Mouse (Mus musculus) heart, embryonic 12.5 days (tissue): ENCODE measurements around the gene Grn. TPM values are rescaled to one million over a fixed set of nuclear protein-coding genes. Genes with fewer than 3 reads are reported as not detected.

Experiments
- ATAC-seq: fragments of 200-750 bp; cut with Nextera tagmentation; 2 replicates; pipeline ENCODE4 v1.8.0; 2017; ENCODE audit warnings: moderate TSS enrichment, moderate library complexity; ENCODE audit not compliant: insufficient number of reproducible peaks, low FRiP score
- H3K27ac ChIP-seq: fragments of 300-500 bp; sonication (generic); 2 replicates; pipeline ENCODE4 v1.5.1; 2016; ENCODE audit warnings: mild to moderate bottlenecking, moderate library complexity; ENCODE audit not compliant: poor library complexity, severe bottlenecking
- H3K27me3 ChIP-seq: fragments of 300-500 bp; sonication (generic); replicated peaks from 2 replicates; pipeline ENCODE4 v1.6.1; 2016; ENCODE audit warnings: mild to moderate bottlenecking, moderate library complexity
- H3K36me3 ChIP-seq: fragments of 300-500 bp; sonication (generic); 2 replicates; pipeline ENCODE4 v1.6.1; 2016; ENCODE audit warnings: mild to moderate bottlenecking, moderate library complexity
- H3K4me1 ChIP-seq: fragments of 300-500 bp; sonication (generic); replicated peaks from 2 replicates; pipeline ENCODE4 v1.6.1; 2016; ENCODE audit warnings: mild to moderate bottlenecking
- H3K4me2 ChIP-seq: fragments of 300-500 bp; sonication (generic); 2 replicates; pipeline ENCODE4 v1.6.1; 2016; ENCODE audit warnings: mild to moderate bottlenecking, moderate library complexity
- H3K4me3 ChIP-seq: fragments of 300-500 bp; sonication (generic); 2 replicates; pipeline ENCODE4 v1.5.1; 2016; ENCODE audit warnings: mild to moderate bottlenecking
- H3K9ac ChIP-seq: fragments of 300-500 bp; sonication (generic); 2 replicates; pipeline ENCODE4 v1.6.1; 2016; ENCODE audit warnings: mild to moderate bottlenecking, moderate library complexity
- H3K9me3 ChIP-seq: fragments of 300-500 bp; sonication (generic); replicated peaks from 2 replicates; pipeline ENCODE4 v1.6.1; 2016; ENCODE audit warnings: mild to moderate bottlenecking, moderate library complexity
- WGBS: fragments of 180-500 bp; shearing (Covaris S2); methylation state at CpG from one replicate; pipeline ENCODE4 v1.1.7; 2016; 5-methylcytosine and 5-hydroxymethylcytosine counted together
- polyA plus RNA-seq: library from polyadenylated mRNA; unstranded; fragments of >200 nt; fragmentation: Nextera tagmentation; extraction: Ambion mirVana; gene quantifications from 2 replicates; pipeline ENCODE4 v1.2.1, GENCODE M21; 2016

Gene Grn
- polyA plus RNA-seq, 1 experiment from 2014 or later, result 191 TPM

DNA sequence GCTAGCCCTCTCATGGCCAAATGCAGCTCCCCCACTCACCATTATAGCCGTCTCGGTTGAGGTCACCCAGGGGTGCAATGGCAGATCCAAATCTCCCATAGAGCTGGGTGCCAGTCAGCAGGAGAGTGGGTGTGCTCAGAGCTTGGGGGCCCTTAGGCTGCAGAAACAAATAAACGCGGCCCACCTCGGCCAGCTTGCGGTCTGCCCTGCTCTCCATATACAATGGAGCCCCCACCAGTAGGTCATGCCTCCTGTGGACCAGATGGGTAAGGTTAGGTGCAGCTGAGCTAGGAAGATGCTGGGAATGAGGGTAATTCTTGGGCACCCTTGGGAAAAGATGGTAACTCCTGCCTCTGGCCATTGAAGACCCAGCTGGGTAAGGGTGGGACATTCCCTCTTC lies 34.8 kb downstream of the Grn start:
- no peak for ATAC-seq
- H3K27me3 ChIP-seq, result peaks cover 16% of the 10 kb centered on the region; the same call in 1 of the 2 replicates
- H3K4me3 ChIP-seq, result no peak overlapping the region
- WGBS, result 87% methylated on average over 6 of the region's 6 CpGs
- peaks cover 31% of the 10 kb centered on the region for H3K4me1 ChIP-seq
- H3K27ac ChIP-seq, result no peak overlapping the region
- H3K9me3 ChIP-seq, result no peaks in the 10 kb centered on the region
- H3K9ac ChIP-seq, result no peak overlapping the region
- H3K36me3 ChIP-seq, result no peaks in the 10 kb centered on the region
- no peak overlapping the region for H3K4me2 ChIP-seq

- ATAC-seq, result no peak
- Histone ChIP-seq H3K27me3 (peaks cover 10% of the 10 kb centered on the region; the same call in 1 of the 2 replicates), H3K9ac (no peak overlapping the region), H3K27ac (no peak overlapping the region), H3K36me3 (no peaks in the 10 kb centered on the region), H3K4me2 (peak overlapping the region; percentile 83), H3K4me1 (peaks cover 30% of the 10 kb centered on the region), H3K9me3 (no peaks in the 10 kb centered on the region), H3K4me3 (no peak overlapping the region; the same call in 1 of the 2 replicates)
- WGBS, result 25% methylated on average over 26 of the region's 26 CpGs
Measured at GRCm38 (mm10) chr11:102465713-102466436, 35.8 kb downstream of the Grn start.

GRCm38 (mm10) chr11:102467041-102467631 lies 37.0 kb downstream of the Grn start:
- Histone ChIP-seq H3K9me3 (no peaks in the 10 kb centered on the region), H3K4me2 (peak overlapping the region; percentile 83), H3K36me3 (no peaks in the 10 kb centered on the region), H3K27ac (peak overlapping the region; percentile 62), H3K9ac (peak overlapping the region; percentile 61), H3K4me1 (peaks cover 33% of the 10 kb centered on the region), H3K27me3 (peaks cover 8% of the 10 kb centered on the region; the same call in 1 of the 2 replicates), H3K4me3 (peak overlapping the region; percentile 51)
- under 1% methylated on average over 37 of the region's 37 CpGs for WGBS
- ATAC-seq, result peak; percentile 92

GRCm38 (mm10) chr11:102469648-102470357 lies 39.7 kb downstream of the Grn start, which contains the start of gene Itga2b:
Itga2b (minus strand) TSS chr11:102470122.
- no peak within 1 kb of the TSS for H3K9ac ChIP-seq

DNA sequence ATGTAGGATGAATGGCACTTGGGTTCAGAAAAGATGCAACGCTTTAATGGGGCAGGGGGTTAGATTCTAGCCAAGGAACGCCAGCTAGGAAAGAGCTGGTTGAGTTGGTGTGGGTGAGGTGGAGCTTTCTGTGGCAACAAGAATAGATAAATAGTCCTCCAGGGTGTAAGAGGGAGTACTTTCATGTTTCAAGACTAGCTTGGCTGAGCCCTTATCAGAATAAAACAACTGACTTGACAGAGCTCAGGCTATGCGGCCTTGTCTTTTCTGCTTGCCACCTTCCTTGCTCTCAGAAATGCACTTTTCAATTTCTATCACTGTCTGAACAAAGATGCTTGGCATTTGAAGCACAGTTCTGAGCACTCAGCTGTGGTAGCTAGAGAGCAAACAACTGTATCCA lies 44.9 kb downstream of the Grn start:
- Histone ChIP-seq H3K27me3 (no peaks in the 10 kb centered on the region), H3K4me2 (no peak overlapping the region), H3K4me3 (no peak overlapping the region), H3K36me3 (peaks cover 42% of the 10 kb centered on the region), H3K27ac (no peak overlapping the region), H3K4me1 (peaks cover 6% of the 10 kb centered on the region), H3K9me3 (no peaks in the 10 kb centered on the region), H3K9ac (no peak overlapping the region)
- 84% methylated on average over 3 of the region's 3 CpGs for WGBS
- no peak for ATAC-seq

More at GRCm38 (mm10) chr11:102469648-102470357, 39.7 kb downstream of the Grn start, which contains the start of gene Itga2b:
- H3K27ac ChIP-seq, result peak within 1 kb of the TSS; percentile 53
- no peaks in the 10 kb centered on the region for H3K9me3 ChIP-seq
- WGBS, result 38% methylated on average over 11 of the region's 11 CpGs
- peak; percentile 68 for ATAC-seq
- peaks cover 3% of the 10 kb centered on the region; the same call in 1 of the 2 replicates for H3K27me3 ChIP-seq
- peaks cover 8% of the 10 kb centered on the region; the same call in 1 of the 2 replicates for H3K36me3 ChIP-seq
- peak within 1 kb of the TSS; percentile 5; the same call in 1 of the 2 replicates for H3K4me3 ChIP-seq
- H3K4me2 ChIP-seq, result peak within 1 kb of the TSS; percentile 43
- peaks cover 33% of the 10 kb centered on the region for H3K4me1 ChIP-seq

- H3K4me1 ChIP-seq, result no peaks in the 10 kb centered on the region
- no peaks in the 10 kb centered on the region for H3K27me3 ChIP-seq
- no peak overlapping the region for H3K4me3 ChIP-seq
- H3K27ac ChIP-seq, result no peak overlapping the region
- peaks cover 63% of the 10 kb centered on the region for H3K36me3 ChIP-seq
- no peaks in the 10 kb centered on the region for H3K9me3 ChIP-seq
- no peak for ATAC-seq
- H3K4me2 ChIP-seq, result no peak overlapping the region
- H3K9ac ChIP-seq, result no peak overlapping the region
- WGBS, result 82% methylated on average over 3 of the region's 3 CpGs
Measured at GRCm38 (mm10) chr11:102478671-102479070, 48.6 kb downstream of the Grn start.

- Histone ChIP-seq H3K4me2 (no peak overlapping the region), H3K36me3 (peaks cover 57% of the 10 kb centered on the region), H3K4me3 (no peak overlapping the region), H3K9me3 (no peaks in the 10 kb centered on the region), H3K4me1 (no peaks in the 10 kb centered on the region), H3K27ac (no peak overlapping the region), H3K27me3 (no peaks in the 10 kb centered on the region), H3K9ac (no peak overlapping the region)
- ATAC-seq, result no peak
- 95% methylated on average over 23 of the region's 23 CpGs for WGBS
Measured at GRCm38 (mm10) chr11:102479581-102479980, 49.5 kb downstream of the Grn start.

DNA sequence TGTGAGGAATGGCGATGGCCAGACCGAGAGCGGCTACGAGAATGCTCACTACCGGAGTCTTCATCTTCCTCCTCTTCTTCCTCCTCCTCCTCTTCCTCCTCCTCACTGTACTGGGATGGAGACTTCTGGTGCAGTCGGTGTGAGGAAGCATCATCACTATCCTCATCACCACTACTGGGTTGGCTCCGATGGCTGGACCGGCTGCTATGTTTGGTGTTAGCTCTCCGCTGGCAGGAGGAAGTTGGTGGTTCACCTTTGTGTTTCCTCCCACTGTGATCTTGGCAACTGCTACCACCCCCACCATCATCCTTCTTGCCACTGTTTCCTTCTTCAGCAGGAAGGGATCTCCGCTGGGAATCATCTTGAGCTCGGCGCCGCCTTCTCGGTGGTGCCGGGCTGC lies 50.0 kb downstream of the Grn start:
- Histone ChIP-seq H3K4me3 (no peak overlapping the region), H3K9ac (no peak overlapping the region), H3K36me3 (peaks cover 60% of the 10 kb centered on the region), H3K27ac (no peak overlapping the region), H3K4me1 (no peaks in the 10 kb centered on the region), H3K9me3 (no peaks in the 10 kb centered on the region), H3K4me2 (no peak overlapping the region), H3K27me3 (no peaks in the 10 kb centered on the region)
- ATAC-seq, result no peak
- WGBS, result 97% methylated on average over 15 of the region's 15 CpGs

DNA sequence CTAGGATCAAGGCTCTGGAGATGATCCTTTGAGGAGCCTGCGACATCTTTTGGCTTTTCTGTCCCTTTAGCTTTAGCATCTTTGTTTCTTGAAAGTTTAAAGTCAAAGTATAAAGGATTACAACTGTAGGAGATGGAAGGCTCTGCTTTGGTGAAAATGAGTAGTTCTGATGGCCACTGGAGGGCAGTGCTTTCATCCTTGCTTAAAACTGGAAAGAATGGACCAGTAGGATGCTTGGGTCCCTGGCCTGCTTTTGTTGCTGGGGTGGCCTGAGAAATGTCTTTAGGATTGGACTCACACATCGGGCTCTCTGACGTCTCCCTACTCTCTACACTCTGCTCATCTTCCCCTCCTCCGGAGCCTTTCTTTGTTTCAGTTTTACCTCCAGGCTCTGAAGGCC lies 50.8 kb downstream of the Grn start:
- 93% methylated on average over 4 of the region's 4 CpGs for WGBS
- H3K36me3 ChIP-seq, result peaks cover 63% of the 10 kb centered on the region

DNA sequence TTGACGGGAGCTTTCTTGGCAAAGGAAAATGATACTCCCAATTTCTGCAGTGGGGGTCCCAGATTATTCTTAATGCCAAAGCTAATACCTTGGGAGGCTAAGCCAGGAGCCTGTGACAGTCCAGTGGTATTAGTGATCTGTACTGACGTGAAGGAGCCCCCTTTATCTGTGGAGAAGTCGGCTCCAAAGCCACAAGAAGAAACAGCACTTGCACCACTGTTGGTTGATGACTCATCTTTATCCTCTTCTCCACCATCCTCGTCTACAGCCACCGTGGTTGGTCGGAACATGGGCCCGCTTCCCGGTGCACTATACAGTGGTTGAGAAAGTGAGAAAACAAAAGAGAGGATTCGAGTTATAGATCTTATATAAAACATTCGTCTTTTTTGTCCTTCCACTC lies 51.7 kb downstream of the Grn start:
- no peak overlapping the region for H3K9ac ChIP-seq
- no peaks in the 10 kb centered on the region for H3K27me3 ChIP-seq
- no peaks in the 10 kb centered on the region for H3K4me1 ChIP-seq
- H3K27ac ChIP-seq, result no peak overlapping the region
- WGBS, result 89% methylated on average over 10 of the region's 10 CpGs
- peaks cover 69% of the 10 kb centered on the region for H3K36me3 ChIP-seq
- no peak overlapping the region for H3K4me3 ChIP-seq
- ATAC-seq, result no peak
- no peaks in the 10 kb centered on the region for H3K9me3 ChIP-seq
- no peak overlapping the region for H3K4me2 ChIP-seq

More for the DNA sequence above, 50.8 kb downstream of the Grn start:
- no peaks in the 10 kb centered on the region for H3K4me1 ChIP-seq
- no peak overlapping the region for H3K9ac ChIP-seq
- H3K9me3 ChIP-seq, result no peaks in the 10 kb centered on the region
- H3K4me2 ChIP-seq, result no peak overlapping the region
- H3K27me3 ChIP-seq, result no peaks in the 10 kb centered on the region
- no peak for ATAC-seq
- no peak overlapping the region for H3K27ac ChIP-seq
- no peak overlapping the region for H3K4me3 ChIP-seq
